Mouse (Mus musculus) stomach, postnatal 0 days (tissue): Measurements from ENCODE around the gene Tmem245. TPM values are rescaled to one million over a fixed set of nuclear protein-coding genes. Genes with fewer than 3 reads are reported as not detected.

Experiments used
- ATAC-seq: fragments of 200-750 bp; cut with Nextera tagmentation; 2 replicates; pipeline ENCODE4 v1.8.0; 2017; ENCODE audit not compliant: low FRiP score, low TSS enrichment
- DNase-seq: peaks from one replicate; pipeline ENCODE4 v3.0.0-alpha.2; 2016; ENCODE audit warnings: low spot score
- H3K27ac ChIP-seq: fragments of 300-500 bp; sonication (generic); replicated peaks from 2 replicates; pipeline ENCODE4 v1.5.1; 2014; ENCODE audit warnings: mild to moderate bottlenecking, control low read depth
- H3K27me3 ChIP-seq: fragments of 300-500 bp; sonication (generic); 2 replicates; pipeline ENCODE4 v1.6.1; 2014; ENCODE audit warnings: low read length; ENCODE audit not compliant: control insufficient read depth, insufficient read depth
- H3K36me3 ChIP-seq: fragments of 300-500 bp; sonication (generic); 2 replicates; pipeline ENCODE4 v1.6.1; 2014; ENCODE audit warnings: low read length, mixed read lengths; ENCODE audit not compliant: control insufficient read depth, insufficient read depth
- H3K4me1 ChIP-seq: fragments of 300-500 bp; sonication (generic); replicated peaks from 2 replicates; pipeline ENCODE4 v1.6.1; 2014; ENCODE audit warnings: antibody characterized with exemption; ENCODE audit not compliant: control insufficient read depth, insufficient read depth
- H3K4me2 ChIP-seq: fragments of 300-500 bp; sonication (generic); replicated peaks from 2 replicates; pipeline ENCODE4 v1.6.1; 2014; ENCODE audit warnings: low read depth, mild to moderate bottlenecking, control low read depth, moderate library complexity
- H3K4me3 ChIP-seq: fragments of 300-500 bp; sonication (generic); 2 replicates; pipeline ENCODE4 v1.5.1; 2014; ENCODE audit warnings: low read depth, low read length, control low read depth
- H3K9ac ChIP-seq: fragments of 300-500 bp; sonication (generic); 2 replicates; pipeline ENCODE4 v1.6.1; 2014; ENCODE audit warnings: mild to moderate bottlenecking, low read length, control low read depth, mixed read lengths
- H3K9me3 ChIP-seq: fragments of 300-500 bp; sonication (generic); 2 replicates; pipeline ENCODE4 v1.6.1; 2016; ENCODE audit warnings: low read length; ENCODE audit not compliant: control insufficient read depth
- CTCF ChIP-seq: IDR thresholded peaks from 2 replicates; pipeline ENCODE4 v1.5.1; 2016; ENCODE audit warnings: antibody characterized with exemption, low read depth, mild to moderate bottlenecking, moderate library complexity
- EP300 ChIP-seq: optimal IDR thresholded peaks from 2 replicates; pipeline ENCODE3; 2016; ENCODE audit warnings: antibody characterized with exemption
- WGBS: fragments of 180-500 bp; shearing (Covaris S2); extraction: QIAGEN DNeasy Blood & Tissue Kit; methylation state at CpG from one replicate; pipeline ENCODE4 v1.1.7; 2014; 5-methylcytosine and 5-hydroxymethylcytosine counted together
- polyA plus RNA-seq: library from polyadenylated mRNA; unstranded; fragments of >200 nt; fragmentation: Nextera tagmentation; extraction: Ambion mirVana; gene quantifications from 2 replicates; pipeline ENCODE4 v1.2.1, GENCODE M21; 2015

The Tmem245 gene
- polyA plus RNA-seq, 1 experiment from 2014 or later, result 4.9 TPM

DNA sequence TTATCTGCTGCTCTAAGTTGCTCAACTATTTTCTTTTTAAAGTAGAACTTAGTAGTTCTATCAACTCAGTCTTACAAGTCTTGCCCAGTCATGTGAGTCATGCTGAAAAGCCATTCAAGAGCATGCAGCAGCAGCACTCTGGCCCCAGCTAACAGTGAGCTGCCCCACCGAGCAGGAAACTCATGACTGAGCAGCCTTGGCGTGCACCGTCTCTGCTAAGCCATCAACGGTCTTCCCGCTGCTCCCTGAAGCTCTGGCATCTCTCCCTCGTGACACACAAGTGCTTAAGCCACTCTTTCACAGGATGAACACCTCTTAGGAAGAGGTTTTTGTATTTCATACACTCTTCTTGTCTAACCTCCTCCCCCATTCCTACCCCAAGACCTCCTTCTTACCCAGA, 10.1 kb downstream of the Tmem245 start:
- WGBS, result 27% methylated on average over 6 of the region's 6 CpGs
- no peaks in the 10 kb centered on the region for H3K27me3 ChIP-seq
- H3K4me1 ChIP-seq, result no peaks in the 10 kb centered on the region
- no peak overlapping the region for H3K4me3 ChIP-seq
- H3K27ac ChIP-seq, result no peak overlapping the region
- H3K9ac ChIP-seq, result no peak overlapping the region
- DNase-seq, result no peak
- no peaks in the 10 kb centered on the region for H3K9me3 ChIP-seq
- ATAC-seq, result peak; percentile 56; the same call in 1 of the 2 replicates
- TF ChIP-seq CTCF (no peak), EP300 (no peak)
- no peak overlapping the region for H3K4me2 ChIP-seq
- peaks cover 7% of the 10 kb centered on the region; the same call in 1 of the 2 replicates for H3K36me3 ChIP-seq

GRCm38 (mm10) chr4:56935327-56935726, 11.9 kb downstream of the Tmem245 start:
- no peak for DNase-seq
- no peak for TF ChIP-seq CTCF
- TF ChIP-seq EP300, result no peak
- no peaks in the 10 kb centered on the region for H3K27me3 ChIP-seq
- WGBS, result no CpG with 5 or more reads among the region's 1 CpGs
- H3K4me2 ChIP-seq, result no peak overlapping the region
- H3K36me3 ChIP-seq, result peaks cover 7% of the 10 kb centered on the region; the same call in 1 of the 2 replicates
- H3K4me3 ChIP-seq, result no peak overlapping the region
- H3K27ac ChIP-seq, result no peak overlapping the region
- H3K4me1 ChIP-seq, result no peaks in the 10 kb centered on the region
- H3K9me3 ChIP-seq, result no peaks in the 10 kb centered on the region
- ATAC-seq, result no peak
- no peak overlapping the region for H3K9ac ChIP-seq

DNA sequence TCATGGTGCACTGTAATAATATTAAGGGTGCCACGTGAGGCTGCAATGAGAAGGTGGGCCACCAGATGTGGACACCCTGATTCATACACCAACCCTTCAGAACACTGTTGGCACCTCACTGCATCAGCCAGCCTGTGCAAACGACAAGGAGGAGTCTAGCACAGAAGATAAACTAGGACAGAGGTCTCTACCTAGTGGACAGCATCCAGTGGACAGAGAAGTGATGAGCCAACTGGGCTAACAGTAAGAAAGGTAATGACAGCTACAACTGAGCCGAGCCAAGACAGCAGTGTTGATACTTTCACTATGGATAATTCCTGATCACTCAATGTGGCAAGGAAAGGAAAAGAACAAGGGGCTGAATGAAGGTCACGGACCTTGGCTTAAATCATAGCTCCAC, 14.1 kb downstream of the Tmem245 start:
- peaks cover 11% of the 10 kb centered on the region for H3K36me3 ChIP-seq
- ATAC-seq (no peak), DNase-seq (no peak)
- no peak overlapping the region for H3K27ac ChIP-seq
- TF ChIP-seq CTCF (no peak), EP300 (no peak)
- no peak overlapping the region for H3K4me2 ChIP-seq
- H3K4me3 ChIP-seq, result no peak overlapping the region
- H3K9ac ChIP-seq, result no peak overlapping the region
- H3K9me3 ChIP-seq, result no peaks in the 10 kb centered on the region
- H3K27me3 ChIP-seq, result no peaks in the 10 kb centered on the region
- 86% methylated on average over 4 of the region's 4 CpGs for WGBS
- no peaks in the 10 kb centered on the region for H3K4me1 ChIP-seq

DNA sequence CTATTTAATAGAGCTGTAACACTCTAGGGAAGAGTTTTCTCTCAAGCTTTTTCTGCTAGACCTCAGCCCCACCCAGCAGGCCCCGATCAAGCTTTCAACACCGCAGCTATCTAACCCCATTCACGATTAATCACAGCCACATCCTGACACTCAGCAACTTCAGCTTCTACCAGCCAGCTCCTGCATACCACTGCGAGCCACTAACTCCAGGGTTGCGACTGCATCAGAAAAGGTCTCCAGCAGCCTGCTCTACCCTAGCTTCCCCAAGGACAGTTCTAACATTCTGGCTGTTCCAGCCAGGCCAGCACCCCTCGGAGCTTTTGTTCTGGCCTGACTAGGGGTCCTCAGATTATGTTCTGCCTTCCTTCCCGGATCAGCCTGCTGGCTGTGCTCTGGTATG, 15.1 kb downstream of the Tmem245 start:
- Histone ChIP-seq H3K27ac (no peak overlapping the region), H3K9me3 (no peaks in the 10 kb centered on the region), H3K9ac (0 out of 2 replicates have a peak overlapping the region, but pooled peaks have one; percentile 13), H3K4me3 (no peak overlapping the region), H3K4me1 (no peaks in the 10 kb centered on the region), H3K4me2 (no peak overlapping the region), H3K36me3 (peaks cover 11% of the 10 kb centered on the region), H3K27me3 (no peaks in the 10 kb centered on the region)
- no peak for DNase-seq
- WGBS, result 65% methylated on average over 7 of the region's 7 CpGs
- ATAC-seq, result no peak
- TF ChIP-seq CTCF (no peak), EP300 (no peak)

DNA sequence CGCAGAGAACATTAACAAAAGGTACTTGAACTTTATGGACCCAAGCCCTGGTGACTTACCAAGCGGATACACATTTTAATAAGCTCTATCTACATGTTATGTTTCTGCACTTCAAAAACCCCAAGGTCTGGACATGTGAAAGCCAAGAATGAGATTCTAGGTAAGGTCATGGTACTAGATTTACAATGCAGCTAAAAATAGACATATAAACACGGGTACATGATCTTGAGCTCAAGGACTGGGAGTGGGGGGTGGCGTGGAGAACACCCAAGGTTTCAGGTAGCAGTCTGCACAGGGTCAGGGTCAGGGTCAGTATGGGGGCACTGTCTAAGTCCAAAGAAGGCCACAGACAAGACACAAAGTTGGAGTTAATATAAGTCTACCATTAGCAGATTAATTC, 16.9 kb downstream of the Tmem245 start:
- H3K4me1 ChIP-seq, result no peaks in the 10 kb centered on the region
- H3K36me3 ChIP-seq, result peaks cover 15% of the 10 kb centered on the region
- WGBS, result 71% methylated on average over 4 of the region's 4 CpGs
- TF ChIP-seq CTCF (no peak), EP300 (no peak)
- DNase-seq, result no peak
- ATAC-seq, result no peak
- no peak overlapping the region for H3K27ac ChIP-seq
- H3K27me3 ChIP-seq, result no peaks in the 10 kb centered on the region
- no peak overlapping the region for H3K4me3 ChIP-seq
- H3K9ac ChIP-seq, result no peak overlapping the region
- no peaks in the 10 kb centered on the region for H3K9me3 ChIP-seq
- H3K4me2 ChIP-seq, result no peak overlapping the region

- ATAC-seq, result no peak
Observed at GRCm38 (mm10) chr4:56926971-56927370, 20.3 kb downstream of the Tmem245 start.

More at GRCm38 (mm10) chr4:56926971-56927370, 20.3 kb downstream of the Tmem245 start:
- Histone ChIP-seq H3K27ac (no peak overlapping the region), H3K4me1 (no peaks in the 10 kb centered on the region), H3K4me2 (no peak overlapping the region), H3K4me3 (no peak overlapping the region), H3K27me3 (no peaks in the 10 kb centered on the region), H3K36me3 (peaks cover 24% of the 10 kb centered on the region), H3K9me3 (no peaks in the 10 kb centered on the region), H3K9ac (no peak overlapping the region)
- 78% methylated on average over 4 of the region's 4 CpGs for WGBS
- TF ChIP-seq CTCF (no peak), EP300 (no peak)
- DNase-seq, result no peak
